Mouse (Mus musculus) embryonic facial prominence, embryonic 13.5 days (tissue): ENCODE measurements around the gene Gpr39. TPM values are rescaled to one million over a fixed set of nuclear protein-coding genes. Genes with fewer than 3 reads are reported as not detected.
"Not testable (repeated sequence)": the region's sequence is repeated elsewhere in the genome, so short reads cannot be mapped to it uniquely, and the experiment has no call there.

ENCODE experiments used
- ATAC-seq: fragments of 200-750 bp; cut with Nextera tagmentation; 2 replicates; pipeline ENCODE4 v1.8.0; 2017; ENCODE audit warnings: low read depth; ENCODE audit not compliant: insufficient number of reproducible peaks, insufficient read depth, low FRiP score, low TSS enrichment
- H3K27ac ChIP-seq: fragments of 300-500 bp; sonication (generic); 2 replicates; pipeline ENCODE4 v1.5.1; 2015; ENCODE audit warnings: moderate library complexity, mild to moderate bottlenecking, inconsistent platforms
- H3K27me3 ChIP-seq: fragments of 300-500 bp; sonication (generic); 2 replicates; pipeline ENCODE4 v1.6.1; 2015; ENCODE audit warnings: mild to moderate bottlenecking, inconsistent platforms
- H3K36me3 ChIP-seq: fragments of 300-500 bp; sonication (generic); 2 replicates; pipeline ENCODE4 v1.6.1; 2015; ENCODE audit warnings: mild to moderate bottlenecking, inconsistent platforms
- H3K4me1 ChIP-seq: fragments of 300-500 bp; sonication (generic); 2 replicates; pipeline ENCODE4 v1.6.1; 2015; ENCODE audit warnings: inconsistent platforms
- H3K4me2 ChIP-seq: fragments of 300-500 bp; sonication (generic); 2 replicates; pipeline ENCODE4 v1.6.1; 2015; ENCODE audit warnings: moderate library complexity, mild to moderate bottlenecking, inconsistent platforms
- H3K4me3 ChIP-seq: fragments of 300-500 bp; sonication (generic); 2 replicates; pipeline ENCODE4 v1.5.1; 2015; ENCODE audit warnings: mild to moderate bottlenecking, inconsistent platforms
- H3K9ac ChIP-seq: fragments of 300-500 bp; sonication (generic); 2 replicates; pipeline ENCODE4 v1.6.1; 2015; ENCODE audit warnings: mild to moderate bottlenecking, inconsistent platforms
- H3K9me3 ChIP-seq: fragments of 300-500 bp; sonication (generic); 2 replicates; pipeline ENCODE4 v1.6.1; 2016; ENCODE audit warnings: inconsistent platforms
- WGBS: fragments of 180-500 bp; shearing (Covaris S2); methylation state at CpG from one replicate; pipeline ENCODE4 v1.1.7; 2015; ENCODE audit warnings: mixed read lengths; 5-methylcytosine and 5-hydroxymethylcytosine counted together
- polyA plus RNA-seq: library from polyadenylated mRNA; unstranded; fragments of >200 nt; fragmentation: Nextera tagmentation; extraction: Ambion mirVana; gene quantifications from 2 replicates; pipeline ENCODE4 v1.2.1, GENCODE M21; 2015

The Gpr39 gene
- polyA plus RNA-seq: 0.11 TPM in 1 of 2 replicates, not detected in the other

DNA sequence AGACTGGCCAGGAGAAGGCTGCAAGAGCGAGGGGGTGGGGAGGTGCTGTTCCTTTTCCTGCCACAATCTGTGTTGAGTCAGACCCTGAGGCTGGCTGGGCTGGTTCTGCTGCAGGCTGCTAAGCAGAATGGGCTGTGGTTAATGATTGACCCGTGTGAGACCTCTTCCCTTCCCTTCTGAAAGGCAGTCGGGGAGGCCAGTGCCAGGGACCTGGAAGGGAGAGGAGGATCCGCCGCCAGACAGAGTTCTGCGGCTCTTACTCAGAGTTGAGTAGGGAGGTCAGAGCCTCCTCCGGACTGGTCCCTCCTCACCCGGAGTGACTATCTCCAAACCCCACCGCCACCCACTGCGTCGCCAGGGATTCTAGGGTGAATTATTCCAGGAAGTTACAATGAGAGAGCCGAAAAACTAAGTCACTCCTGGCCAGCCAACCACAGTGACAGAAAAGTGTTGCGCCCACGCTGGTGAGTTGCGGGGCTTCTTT is at the start of gene Gpr39:
Gene Gpr39, plus strand, starts transcription at position 206 of the 484 bp plus-strand sequence.
- WGBS: 58% methylated on average over 15 of the region's 15 CpGs
- Histone ChIP-seq H3K4me1 (peaks cover 8% of the 10 kb centered on the region; the same call in 1 of the 2 replicates), H3K4me2 (0 out of 2 replicates have a peak within 1 kb of the TSS, but pooled peaks have one; percentile 18), H3K27ac (no peak within 1 kb of the TSS), H3K9ac (no peak within 1 kb of the TSS), H3K4me3 (no peak within 1 kb of the TSS), H3K9me3 (no peaks in the 10 kb centered on the region), H3K36me3 (no peaks in the 10 kb centered on the region), H3K27me3 (no peaks in the 10 kb centered on the region; the same call in 1 of the 2 replicates)
- peak; percentile 56; the same call in 1 of the 2 replicates for ATAC-seq

GRCm38 (mm10) chr1:125639501-125640253 is 37.1 kb upstream of the Gpr39 start:
- Histone ChIP-seq H3K27ac (no peak overlapping the region), H3K4me3 (no peak overlapping the region), H3K36me3 (no peaks in the 10 kb centered on the region), H3K4me2 (no peak overlapping the region), H3K9ac (no peak overlapping the region), H3K4me1 (0 out of 2 replicates have a peak, but pooled peaks cover 7% of the 10 kb centered on the region), H3K27me3 (no peaks in the 10 kb centered on the region), H3K9me3 (no peaks in the 10 kb centered on the region)
- WGBS: 60% methylated on average over 8 of the region's 8 CpGs
- ATAC-seq: no peak

- no peak for ATAC-seq
These were observed 33.2 kb upstream of the Gpr39 start for GRCm38 (mm10) chr1:125643643-125644042.

GRCm38 (mm10) chr1:125646816-125647215 is 30.0 kb upstream of the Gpr39 start:
- H3K27ac ChIP-seq, H3K36me3 ChIP-seq, H3K9me3 ChIP-seq, H3K4me1 ChIP-seq, H3K4me2 ChIP-seq, ATAC-seq, H3K4me3 ChIP-seq, H3K9ac ChIP-seq, H3K27me3 ChIP-seq: not testable (repeated sequence)
- 95% methylated on average over 2 of the region's 2 CpGs for WGBS

More at GRCm38 (mm10) chr1:125643643-125644042, 33.2 kb upstream of the Gpr39 start:
- Histone ChIP-seq H3K4me1 (0 out of 2 replicates have a peak, but pooled peaks cover 7% of the 10 kb centered on the region), H3K4me3 (no peak overlapping the region), H3K4me2 (no peak overlapping the region), H3K27me3 (peaks cover 2% of the 10 kb centered on the region; the same call in 1 of the 2 replicates), H3K9ac (no peak overlapping the region), H3K9me3 (no peaks in the 10 kb centered on the region), H3K27ac (no peak overlapping the region), H3K36me3 (no peaks in the 10 kb centered on the region)
- 77% methylated on average over 1 of the region's 1 CpGs for WGBS

- H3K27ac ChIP-seq: no peak overlapping the region
- 91% methylated on average over 4 of the region's 4 CpGs for WGBS
- H3K4me3 ChIP-seq: no peak overlapping the region
- no peak overlapping the region for H3K9ac ChIP-seq
- H3K27me3 ChIP-seq: peaks cover 2% of the 10 kb centered on the region
- no peak for ATAC-seq
- no peaks in the 10 kb centered on the region for H3K9me3 ChIP-seq
- no peaks in the 10 kb centered on the region for H3K36me3 ChIP-seq
- no peak overlapping the region for H3K4me2 ChIP-seq
- H3K4me1 ChIP-seq: no peaks in the 10 kb centered on the region
These were observed 28.8 kb upstream of the Gpr39 start for GRCm38 (mm10) chr1:125648011-125648410.

DNA sequence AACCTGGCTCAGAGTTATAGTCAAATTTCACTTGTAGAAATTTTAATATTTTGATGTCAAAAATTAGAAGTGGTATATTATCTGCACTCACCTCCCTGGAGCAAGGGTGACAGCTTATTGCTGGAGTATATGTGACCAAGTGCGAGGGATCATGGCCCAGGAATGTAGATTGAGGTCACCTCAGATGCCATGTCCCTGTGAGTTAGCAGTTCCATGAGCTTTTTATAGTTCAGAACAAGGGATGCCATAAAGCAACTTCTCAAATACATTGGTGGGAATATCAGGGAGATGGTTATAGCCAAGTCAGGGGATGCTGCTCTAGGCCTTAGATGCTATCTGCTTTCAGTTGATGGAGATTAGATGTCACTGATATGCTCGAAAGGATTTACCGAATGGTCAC is 27.7 kb upstream of the Gpr39 start:
- Histone ChIP-seq H3K9ac (no peak overlapping the region), H3K4me2 (no peak overlapping the region), H3K4me3 (no peak overlapping the region), H3K36me3 (no peaks in the 10 kb centered on the region), H3K27ac (no peak overlapping the region), H3K4me1 (no peaks in the 10 kb centered on the region), H3K9me3 (no peaks in the 10 kb centered on the region), H3K27me3 (peaks cover 2% of the 10 kb centered on the region)
- ATAC-seq: no peak
- 90% methylated on average over 3 of the region's 3 CpGs for WGBS

DNA sequence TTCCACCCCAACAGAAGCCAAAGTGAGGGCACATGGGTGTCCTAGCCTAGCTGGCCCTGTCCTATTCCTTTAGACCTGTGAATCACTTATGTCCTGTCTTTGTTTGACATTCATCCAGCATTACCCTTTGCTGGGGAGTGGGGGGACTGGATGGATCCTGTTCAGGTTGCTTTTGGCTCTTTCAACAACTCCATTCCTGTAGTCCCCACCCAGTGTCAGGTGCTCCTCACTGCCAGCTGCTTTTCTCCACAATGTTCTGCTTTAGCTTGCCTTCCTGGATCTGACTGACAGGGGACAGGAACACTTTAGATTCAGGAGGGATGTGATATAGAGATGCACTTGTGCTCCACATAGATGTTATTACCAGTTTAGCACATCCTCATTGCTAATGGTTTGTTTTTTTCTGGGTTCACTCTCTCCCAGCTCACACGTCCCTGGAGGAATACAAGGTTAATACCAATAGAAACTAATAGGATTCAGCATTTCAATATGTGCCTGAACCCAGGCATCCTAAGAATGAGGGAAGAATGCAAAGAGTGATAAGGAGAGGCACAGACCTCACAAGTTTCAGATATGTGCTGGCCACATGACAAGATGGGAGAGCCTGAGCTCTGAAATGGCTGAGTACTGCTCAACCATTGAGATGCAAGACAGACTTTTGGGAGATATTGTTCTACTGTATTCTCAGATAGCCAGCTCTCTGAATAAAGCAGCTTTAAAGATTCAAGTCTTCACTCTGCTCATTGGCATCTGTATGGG is 23.8 kb upstream of the Gpr39 start:
- Histone ChIP-seq H3K27me3 (no peaks in the 10 kb centered on the region; the same call in 1 of the 2 replicates), H3K9me3 (no peaks in the 10 kb centered on the region), H3K9ac (no peak overlapping the region), H3K4me1 (no peaks in the 10 kb centered on the region), H3K36me3 (no peaks in the 10 kb centered on the region), H3K4me2 (no peak overlapping the region), H3K4me3 (no peak overlapping the region), H3K27ac (no peak overlapping the region)
- WGBS: 74% methylated on average over 1 of the region's 1 CpGs
- no peak for ATAC-seq

GRCm38 (mm10) chr1:125657416-125657815 is 19.4 kb upstream of the Gpr39 start:
- Histone ChIP-seq H3K4me2 (no peak overlapping the region), H3K9ac (no peak overlapping the region), H3K4me1 (no peaks in the 10 kb centered on the region), H3K27ac (no peak overlapping the region), H3K27me3 (no peaks in the 10 kb centered on the region), H3K9me3 (no peaks in the 10 kb centered on the region), H3K36me3 (no peaks in the 10 kb centered on the region), H3K4me3 (no peak overlapping the region)
- 73% methylated on average over 5 of the region's 5 CpGs for WGBS
- no peak for ATAC-seq

DNA sequence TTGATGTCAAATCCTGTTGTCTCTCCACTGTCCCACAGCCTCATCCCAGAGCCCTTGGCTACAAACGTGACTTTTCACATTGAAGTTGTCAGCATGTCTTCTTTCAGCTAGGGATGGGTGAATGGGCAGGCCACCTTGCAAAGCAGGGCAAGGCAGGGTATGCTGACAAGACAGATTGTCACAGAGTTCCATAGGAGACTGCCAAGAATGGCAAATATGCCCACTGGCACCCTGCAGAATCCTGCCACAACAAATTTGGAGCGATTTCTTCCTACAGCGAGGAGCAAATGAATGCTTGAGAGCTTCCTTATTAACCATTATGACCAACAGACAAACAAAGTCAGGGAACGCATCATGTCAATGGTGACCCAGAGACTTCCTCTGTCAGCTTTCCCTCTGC is 16.6 kb upstream of the Gpr39 start:
- no peaks in the 10 kb centered on the region for H3K9me3 ChIP-seq
- 85% methylated on average over 4 of the region's 4 CpGs for WGBS
- no peak for ATAC-seq

GRCm38 (mm10) chr1:125660901-125661300 is 15.9 kb upstream of the Gpr39 start:
- no peaks in the 10 kb centered on the region for H3K36me3 ChIP-seq
- H3K9me3 ChIP-seq: no peaks in the 10 kb centered on the region
- ATAC-seq: no peak
- H3K27ac ChIP-seq: no peak overlapping the region
- no peak overlapping the region for H3K9ac ChIP-seq
- WGBS: 93% methylated on average over 4 of the region's 4 CpGs
- no peaks in the 10 kb centered on the region for H3K27me3 ChIP-seq
- H3K4me2 ChIP-seq: no peak overlapping the region
- H3K4me1 ChIP-seq: no peaks in the 10 kb centered on the region
- H3K4me3 ChIP-seq: no peak overlapping the region

More for the DNA sequence above, 16.6 kb upstream of the Gpr39 start:
- Histone ChIP-seq H3K4me2 (no peak overlapping the region), H3K4me3 (no peak overlapping the region), H3K9ac (no peak overlapping the region), H3K4me1 (no peaks in the 10 kb centered on the region), H3K27ac (no peak overlapping the region), H3K36me3 (no peaks in the 10 kb centered on the region), H3K27me3 (no peaks in the 10 kb centered on the region)

GRCm38 (mm10) chr1:125662058-125662457 is 14.7 kb upstream of the Gpr39 start:
- Histone ChIP-seq H3K27ac (no peak overlapping the region), H3K4me1 (no peaks in the 10 kb centered on the region), H3K9ac (no peak overlapping the region), H3K27me3 (no peaks in the 10 kb centered on the region), H3K4me2 (no peak overlapping the region), H3K36me3 (no peaks in the 10 kb centered on the region), H3K4me3 (no peak overlapping the region), H3K9me3 (no peaks in the 10 kb centered on the region)
- WGBS: 85% methylated on average over 2 of the region's 2 CpGs
- no peak for ATAC-seq
